Mouse (Mus musculus) heart, postnatal 0 days (tissue): Measurements from ENCODE around the gene Jazf1. TPM values are rescaled to one million over a fixed set of nuclear protein-coding genes. Genes with fewer than 3 reads are reported as not detected.

ENCODE experiments used
- ATAC-seq: fragments of 200-750 bp; cut with Nextera tagmentation; 2 replicates; pipeline ENCODE4 v1.8.0; 2017; ENCODE audit warnings: low read depth, moderate number of reproducible peaks, moderate library complexity; ENCODE audit not compliant: insufficient read depth
- DNase-seq: peaks from one replicate; pipeline ENCODE4 v3.0.0-alpha.2; 2016; ENCODE audit warnings: low spot score
- H3K27ac ChIP-seq: fragments of 300-500 bp; sonication (generic); 2 replicates; pipeline ENCODE4 v1.5.1; 2014; ENCODE audit warnings: low read depth, mild to moderate bottlenecking
- H3K27me3 ChIP-seq: fragments of 300-500 bp; sonication (generic); 2 replicates; pipeline ENCODE4 v1.6.1; 2014; ENCODE audit warnings: low read length, mixed read lengths; ENCODE audit not compliant: control insufficient read depth, insufficient read depth
- H3K36me3 ChIP-seq: fragments of 300-500 bp; sonication (generic); replicated peaks from 2 replicates; pipeline ENCODE4 v1.6.1; 2014; ENCODE audit warnings: low read length, mixed read lengths; ENCODE audit not compliant: control insufficient read depth, insufficient read depth
- H3K4me1 ChIP-seq: fragments of 300-500 bp; sonication (generic); 2 replicates; pipeline ENCODE4 v1.6.1; 2014; ENCODE audit warnings: antibody characterized with exemption; ENCODE audit not compliant: control insufficient read depth, insufficient read depth
- H3K4me2 ChIP-seq: fragments of 300-500 bp; sonication (generic); 2 replicates; pipeline ENCODE4 v1.6.1; 2014; ENCODE audit warnings: low read depth, mild to moderate bottlenecking, low read length, moderate library complexity
- H3K4me3 ChIP-seq: fragments of 300-500 bp; sonication (generic); 2 replicates; pipeline ENCODE4 v1.5.1; 2014; ENCODE audit warnings: low read depth, low read length
- H3K9ac ChIP-seq: fragments of 300-500 bp; sonication (generic); replicated peaks from 2 replicates; pipeline ENCODE4 v1.6.1; 2014; ENCODE audit warnings: low read depth, low read length, mixed read lengths
- H3K9me3 ChIP-seq: fragments of 300-500 bp; sonication (generic); replicated peaks from 2 replicates; pipeline ENCODE4 v1.6.1; 2016; ENCODE audit warnings: low read length; ENCODE audit not compliant: control insufficient read depth
- CTCF ChIP-seq: IDR thresholded peaks from 2 replicates; pipeline ENCODE4 v1.5.1; 2016; ENCODE audit warnings: antibody characterized with exemption, control low read depth, low read depth
- EP300 ChIP-seq: IDR thresholded peaks from 2 replicates; pipeline ENCODE4 v1.6.1; 2016; ENCODE audit warnings: antibody characterized with exemption, low read depth
- WGBS: fragments of 180-500 bp; shearing (Covaris S2); extraction: QIAGEN DNeasy Blood & Tissue Kit; methylation state at CpG from one replicate; pipeline ENCODE4 v1.1.7; 2014; 5-methylcytosine and 5-hydroxymethylcytosine counted together
- polyA plus RNA-seq: library from polyadenylated mRNA; unstranded; fragments of >200 nt; fragmentation: Nextera tagmentation; extraction: Ambion mirVana; gene quantifications from 2 replicates; pipeline ENCODE4 v1.2.1, GENCODE M21; 2015
- total RNA-seq: library from RNA; depleted of rRNA; stranded (reverse); fragments of >200 nt; gene quantifications from 2 replicates; pipeline ENCODE4 v1.2.3, GENCODE M21; 2014; ENCODE audit warnings: low replicate concordance

Jazf1 gene
- total and polyA plus RNA-seq, 2 experiments from 2014 or later, result 6.0 to 9.5 TPM

- H3K27ac ChIP-seq, result peak overlapping the region; percentile 60
- H3K4me3 ChIP-seq, result no peak overlapping the region
- DNase-seq (peak; percentile 43), ATAC-seq (peak; percentile 69)
- H3K9me3 ChIP-seq, result no peaks in the 10 kb centered on the region
- H3K9ac ChIP-seq, result no peak overlapping the region
- no peaks in the 10 kb centered on the region for H3K27me3 ChIP-seq
- 53% methylated on average over 9 of the region's 9 CpGs for WGBS
- H3K36me3 ChIP-seq, result no peaks in the 10 kb centered on the region
- H3K4me2 ChIP-seq, result peak overlapping the region; percentile 19; the same call in 1 of the 2 replicates
- peaks cover 4% of the 10 kb centered on the region; the same call in 1 of the 2 replicates for H3K4me1 ChIP-seq
- TF ChIP-seq EP300 (peak; percentile 57), CTCF (no peak)
These were observed 266.2 kb downstream of the Jazf1 start for GRCm38 (mm10) chr6:52802181-52802580.

- ATAC-seq, result no peak
- Histone ChIP-seq H3K4me1 (peaks cover 14% of the 10 kb centered on the region; the same call in 1 of the 2 replicates), H3K27ac (peak overlapping the region; percentile 72; the same call in 1 of the 2 replicates)
These were observed 271.1 kb downstream of the Jazf1 start for GRCm38 (mm10) chr6:52797252-52797800.

GRCm38 (mm10) chr6:52796691-52797090, 271.7 kb downstream of the Jazf1 start:
- Histone ChIP-seq H3K27me3 (no peaks in the 10 kb centered on the region), H3K36me3 (no peaks in the 10 kb centered on the region), H3K9ac (no peak overlapping the region), H3K4me3 (no peak overlapping the region), H3K9me3 (no peaks in the 10 kb centered on the region), H3K4me1 (peaks cover 17% of the 10 kb centered on the region; the same call in 1 of the 2 replicates), H3K4me2 (no peak overlapping the region), H3K27ac (peak overlapping the region; percentile 72)
- TF ChIP-seq EP300, result no peak
- TF ChIP-seq CTCF, result no peak
- DNase-seq (no peak), ATAC-seq (no peak)
- 44% methylated on average over 1 of the region's 1 CpGs for WGBS

More at GRCm38 (mm10) chr6:52797252-52797800, 271.1 kb downstream of the Jazf1 start:
- no peaks in the 10 kb centered on the region for H3K36me3 ChIP-seq
- WGBS, result 62% methylated on average over 6 of the region's 6 CpGs
- H3K9ac ChIP-seq, result no peak overlapping the region
- no peak overlapping the region for H3K4me2 ChIP-seq
- H3K9me3 ChIP-seq, result no peaks in the 10 kb centered on the region
- TF ChIP-seq CTCF, result peak; percentile 31; the same call in 1 of the 2 replicates
- no peak for TF ChIP-seq EP300
- DNase-seq, result no peak
- no peaks in the 10 kb centered on the region for H3K27me3 ChIP-seq
- H3K4me3 ChIP-seq, result no peak overlapping the region

GRCm38 (mm10) chr6:52796035-52796598, 272.3 kb downstream of the Jazf1 start:
- H3K27me3 ChIP-seq, result no peaks in the 10 kb centered on the region
- peak; percentile 31; the same call in 1 of the 2 replicates for ATAC-seq
- no peak overlapping the region for H3K4me3 ChIP-seq
- H3K36me3 ChIP-seq, result no peaks in the 10 kb centered on the region
- H3K4me1 ChIP-seq, result peaks cover 16% of the 10 kb centered on the region; the same call in 1 of the 2 replicates
- WGBS, result 64% methylated on average over 9 of the region's 9 CpGs
- H3K27ac ChIP-seq, result peak overlapping the region; percentile 72
- no peaks in the 10 kb centered on the region for H3K9me3 ChIP-seq
- no peak for DNase-seq
- no peak overlapping the region for H3K4me2 ChIP-seq
- TF ChIP-seq CTCF, result no peak
- no peak for TF ChIP-seq EP300
- no peak overlapping the region for H3K9ac ChIP-seq

- peak overlapping the region; percentile 72; the same call in 1 of the 2 replicates for H3K27ac ChIP-seq
- no peaks in the 10 kb centered on the region for H3K36me3 ChIP-seq
- peaks cover 20% of the 10 kb centered on the region for H3K4me1 ChIP-seq
- peak; percentile 35 for DNase-seq
- no peak overlapping the region for H3K9ac ChIP-seq
- H3K4me2 ChIP-seq, result no peak overlapping the region
- no peak for ATAC-seq
- no peaks in the 10 kb centered on the region for H3K27me3 ChIP-seq
- no peak for TF ChIP-seq CTCF
- TF ChIP-seq EP300, result no peak
- no peaks in the 10 kb centered on the region for H3K9me3 ChIP-seq
- 67% methylated on average over 16 of the region's 16 CpGs for WGBS
- H3K4me3 ChIP-seq, result no peak overlapping the region
These were observed 273.2 kb downstream of the Jazf1 start for GRCm38 (mm10) chr6:52795029-52795841.
